Mouse (Mus musculus) kidney, embryonic 15.5 days (tissue): ENCODE data around the gene Snhg11. TPM values are rescaled to one million over a fixed set of nuclear protein-coding genes. Genes with fewer than 3 reads are reported as not detected.

ENCODE experiments used
- ATAC-seq: fragments of 200-750 bp; cut with Nextera tagmentation; replicated peaks from 2 replicates; pipeline ENCODE4 v1.8.0; 2017; ENCODE audit warnings: moderate TSS enrichment; ENCODE audit not compliant: low FRiP score
- H3K27ac ChIP-seq: fragments of 300-500 bp; sonication (generic); 2 replicates; pipeline ENCODE4 v1.5.1; 2015; ENCODE audit warnings: mild to moderate bottlenecking, inconsistent platforms
- H3K27me3 ChIP-seq: fragments of 300-500 bp; sonication (generic); 2 replicates; pipeline ENCODE4 v1.6.1; 2015; ENCODE audit warnings: inconsistent platforms
- H3K36me3 ChIP-seq: fragments of 300-500 bp; sonication (generic); 2 replicates; pipeline ENCODE4 v1.6.1; 2015; ENCODE audit warnings: inconsistent platforms
- H3K4me1 ChIP-seq: fragments of 300-500 bp; sonication (generic); 2 replicates; pipeline ENCODE4 v1.6.1; 2015; ENCODE audit warnings: inconsistent platforms
- H3K4me2 ChIP-seq: fragments of 300-500 bp; sonication (generic); 2 replicates; pipeline ENCODE4 v1.6.1; 2015; ENCODE audit warnings: moderate library complexity, mild to moderate bottlenecking, inconsistent platforms
- H3K4me3 ChIP-seq: fragments of 300-500 bp; sonication (generic); replicated peaks from 2 replicates; pipeline ENCODE4 v1.5.1; 2015; ENCODE audit warnings: mild to moderate bottlenecking, inconsistent platforms
- H3K9ac ChIP-seq: fragments of 300-500 bp; sonication (generic); 2 replicates; pipeline ENCODE4 v1.6.1; 2015; ENCODE audit warnings: mild to moderate bottlenecking, inconsistent platforms
- H3K9me3 ChIP-seq: fragments of 300-500 bp; sonication (generic); replicated peaks from 2 replicates; pipeline ENCODE4 v1.6.1; 2016; ENCODE audit warnings: inconsistent platforms
- WGBS: fragments of 180-500 bp; shearing (Covaris S2); methylation state at CpG from one replicate; pipeline ENCODE4 v1.1.7; 2015; ENCODE audit warnings: mixed read lengths; 5-methylcytosine and 5-hydroxymethylcytosine counted together
- polyA plus RNA-seq: library from polyadenylated mRNA; unstranded; fragments of >200 nt; fragmentation: Nextera tagmentation; extraction: Ambion mirVana; gene quantifications from 2 replicates; pipeline ENCODE4 v1.2.1, GENCODE M21; 2015

Snhg11 gene
- polyA plus RNA-seq, 1 experiment from 2014 or later: 8.0 TPM

GRCm38 (mm10) chr2:158356121-158356520 is 19.3 kb upstream of the Snhg11 start:
- no peak for ATAC-seq
- H3K9me3 ChIP-seq: no peaks in the 10 kb centered on the region
- no peak overlapping the region for H3K4me3 ChIP-seq
- H3K4me1 ChIP-seq: peaks cover 28% of the 10 kb centered on the region
- no peaks in the 10 kb centered on the region for H3K27me3 ChIP-seq
- no peak overlapping the region for H3K4me2 ChIP-seq
- H3K27ac ChIP-seq: no peak overlapping the region
- no peak overlapping the region for H3K9ac ChIP-seq
- WGBS: 87% methylated on average over 5 of the region's 5 CpGs
- H3K36me3 ChIP-seq: peaks cover 79% of the 10 kb centered on the region

- H3K9ac ChIP-seq: peak overlapping the region; percentile 96
- WGBS: 54% methylated on average over 12 of the region's 12 CpGs
- H3K36me3 ChIP-seq: peaks cover 56% of the 10 kb centered on the region
- peak overlapping the region; percentile 78 for H3K4me2 ChIP-seq
- H3K27me3 ChIP-seq: no peaks in the 10 kb centered on the region
- peak overlapping the region; percentile 88 for H3K4me3 ChIP-seq
- peak overlapping the region; percentile 85; the same call in 1 of the 2 replicates for H3K27ac ChIP-seq
- peaks cover 28% of the 10 kb centered on the region for H3K4me1 ChIP-seq
- H3K9me3 ChIP-seq: no peaks in the 10 kb centered on the region
- ATAC-seq: no peak
Measured at GRCm38 (mm10) chr2:158359757-158360620, 15.4 kb upstream of the Snhg11 start.

GRCm38 (mm10) chr2:158360873-158361677 is 14.4 kb upstream of the Snhg11 start:
- Histone ChIP-seq H3K36me3 (peaks cover 45% of the 10 kb centered on the region), H3K9me3 (no peaks in the 10 kb centered on the region), H3K27me3 (no peaks in the 10 kb centered on the region), H3K9ac (peak overlapping the region; percentile 96), H3K4me2 (peak overlapping the region; percentile 78), H3K4me3 (peak overlapping the region; percentile 88), H3K27ac (peak overlapping the region; percentile 85), H3K4me1 (peaks cover 28% of the 10 kb centered on the region)
- ATAC-seq: peak; percentile 87
- under 1% methylated on average over 41 of the region's 41 CpGs for WGBS

GRCm38 (mm10) chr2:158361678-158362320 is 13.6 kb upstream of the Snhg11 start:
- Histone ChIP-seq H3K27ac (peak overlapping the region; percentile 85), H3K4me1 (peaks cover 28% of the 10 kb centered on the region), H3K4me2 (peak overlapping the region; percentile 78), H3K9me3 (no peaks in the 10 kb centered on the region), H3K9ac (no peak overlapping the region), H3K36me3 (peaks cover 38% of the 10 kb centered on the region), H3K27me3 (no peaks in the 10 kb centered on the region), H3K4me3 (peak overlapping the region; percentile 88)
- 43% methylated on average over 8 of the region's 8 CpGs for WGBS
- ATAC-seq: peak; percentile 47; the same call in 1 of the 2 replicates

- WGBS: 69% methylated on average over 4 of the region's 4 CpGs
- Histone ChIP-seq H3K9ac (no peak overlapping the region), H3K27me3 (no peaks in the 10 kb centered on the region), H3K9me3 (no peaks in the 10 kb centered on the region), H3K4me2 (no peak overlapping the region), H3K4me3 (no peak overlapping the region), H3K27ac (no peak overlapping the region), H3K4me1 (peaks cover 17% of the 10 kb centered on the region), H3K36me3 (peaks cover 14% of the 10 kb centered on the region)
- no peak for ATAC-seq
Measured at GRCm38 (mm10) chr2:158364175-158364574, 11.3 kb upstream of the Snhg11 start.

- Histone ChIP-seq H3K27me3 (no peaks in the 10 kb centered on the region), H3K27ac (no peak overlapping the region), H3K36me3 (peaks cover 3% of the 10 kb centered on the region; the same call in 1 of the 2 replicates), H3K9ac (no peak overlapping the region), H3K4me3 (no peak overlapping the region), H3K4me2 (no peak overlapping the region), H3K9me3 (no peaks in the 10 kb centered on the region), H3K4me1 (peaks cover 6% of the 10 kb centered on the region)
- ATAC-seq: no peak
- WGBS: 73% methylated on average over 12 of the region's 12 CpGs
Measured at GRCm38 (mm10) chr2:158365099-158365850, 10.2 kb upstream of the Snhg11 start.

- H3K27me3 ChIP-seq: no peaks in the 10 kb centered on the region
- WGBS: 91% methylated on average over 5 of the region's 5 CpGs
- no peak for ATAC-seq
- no peak overlapping the region for H3K4me3 ChIP-seq
- H3K9ac ChIP-seq: no peak overlapping the region
- H3K27ac ChIP-seq: no peak overlapping the region
- H3K9me3 ChIP-seq: no peaks in the 10 kb centered on the region
- no peaks in the 10 kb centered on the region for H3K4me1 ChIP-seq
- no peaks in the 10 kb centered on the region for H3K36me3 ChIP-seq
- H3K4me2 ChIP-seq: no peak overlapping the region
Measured at GRCm38 (mm10) chr2:158367654-158368053, 7.8 kb upstream of the Snhg11 start.

GRCm38 (mm10) chr2:158368313-158368712 is 7.1 kb upstream of the Snhg11 start:
- H3K9ac ChIP-seq: no peak overlapping the region
- no peaks in the 10 kb centered on the region for H3K27me3 ChIP-seq
- no peaks in the 10 kb centered on the region for H3K9me3 ChIP-seq
- no peak overlapping the region for H3K4me2 ChIP-seq
- no peaks in the 10 kb centered on the region for H3K4me1 ChIP-seq
- no peaks in the 10 kb centered on the region for H3K36me3 ChIP-seq
- no peak overlapping the region for H3K27ac ChIP-seq
- no peak for ATAC-seq
- 91% methylated on average over 8 of the region's 8 CpGs for WGBS
- H3K4me3 ChIP-seq: no peak overlapping the region

- no peak for ATAC-seq
- Histone ChIP-seq H3K4me1 (no peaks in the 10 kb centered on the region), H3K4me2 (no peak overlapping the region), H3K27ac (no peak overlapping the region), H3K4me3 (no peak overlapping the region), H3K9me3 (no peaks in the 10 kb centered on the region), H3K9ac (no peak overlapping the region), H3K36me3 (no peaks in the 10 kb centered on the region), H3K27me3 (peaks cover 10% of the 10 kb centered on the region)
- 72% methylated on average over 3 of the region's 3 CpGs for WGBS
Measured at GRCm38 (mm10) chr2:158369474-158370172, 5.8 kb upstream of the Snhg11 start.

- peaks cover 3% of the 10 kb centered on the region for H3K4me1 ChIP-seq
- no peak overlapping the region for H3K27ac ChIP-seq
- no peak overlapping the region for H3K9ac ChIP-seq
- no peaks in the 10 kb centered on the region for H3K36me3 ChIP-seq
- ATAC-seq: no peak
- H3K4me2 ChIP-seq: no peak overlapping the region
- no peaks in the 10 kb centered on the region for H3K9me3 ChIP-seq
- WGBS: 15% methylated on average over 5 of the region's 5 CpGs
- H3K27me3 ChIP-seq: peaks cover 15% of the 10 kb centered on the region
- H3K4me3 ChIP-seq: no peak overlapping the region
Measured at GRCm38 (mm10) chr2:158370173-158370550, 5.3 kb upstream of the Snhg11 start.

GRCm38 (mm10) chr2:158373061-158373460 is 2.4 kb upstream of the Snhg11 start:
- H3K27ac ChIP-seq: no peak overlapping the region
- H3K36me3 ChIP-seq: no peaks in the 10 kb centered on the region
- H3K9ac ChIP-seq: no peak overlapping the region
- WGBS: 72% methylated on average over 5 of the region's 5 CpGs
- no peak overlapping the region for H3K4me3 ChIP-seq
- H3K9me3 ChIP-seq: no peaks in the 10 kb centered on the region
- peaks cover 41% of the 10 kb centered on the region for H3K27me3 ChIP-seq
- no peak overlapping the region for H3K4me2 ChIP-seq
- H3K4me1 ChIP-seq: peaks cover 14% of the 10 kb centered on the region
- ATAC-seq: no peak
